Mouse (Mus musculus) midbrain, postnatal 0 days (tissue): ENCODE results near the gene Fam185a. TPM values are rescaled to one million over a fixed set of nuclear protein-coding genes. Genes with fewer than 3 reads are reported as not detected.

Experiments used
- ATAC-seq: fragments of 200-750 bp; cut with Nextera tagmentation; 2 replicates; pipeline ENCODE4 v1.8.0; 2017; ENCODE audit warnings: moderate number of reproducible peaks, mild to moderate bottlenecking, moderate TSS enrichment, moderate library complexity; ENCODE audit not compliant: low FRiP score
- DNase-seq: peaks from one replicate; pipeline ENCODE4 v3.0.0-alpha.2; 2015; ENCODE audit warnings: low spot score
- H3K27ac ChIP-seq: fragments of 300-500 bp; sonication (generic); 2 replicates; pipeline ENCODE4 v1.5.1; 2014; ENCODE audit warnings: low read depth, mild to moderate bottlenecking, low read length, mixed read lengths
- H3K27me3 ChIP-seq: fragments of 300-500 bp; sonication (generic); 2 replicates; pipeline ENCODE4 v1.6.1; 2014; ENCODE audit warnings: low read length, control low read depth, mixed read lengths; ENCODE audit not compliant: insufficient read depth
- H3K36me3 ChIP-seq: fragments of 300-500 bp; sonication (generic); 2 replicates; pipeline ENCODE4 v1.6.1; 2014; ENCODE audit warnings: low read length, control low read depth, mixed read lengths; ENCODE audit not compliant: insufficient read depth
- H3K4me1 ChIP-seq: fragments of 300-500 bp; sonication (generic); 2 replicates; pipeline ENCODE4 v1.6.1; 2014; ENCODE audit warnings: mild to moderate bottlenecking, control low read depth, antibody characterized with exemption, low read length, mixed read lengths; ENCODE audit not compliant: insufficient read depth
- H3K4me2 ChIP-seq: fragments of 300-500 bp; sonication (generic); 2 replicates; pipeline ENCODE4 v1.6.1; 2014; ENCODE audit warnings: low read depth, mild to moderate bottlenecking, low read length, mixed read lengths; ENCODE audit not compliant: poor library complexity, severe bottlenecking
- H3K4me3 ChIP-seq: fragments of 300-500 bp; sonication (generic); 2 replicates; pipeline ENCODE4 v1.5.1; 2014; ENCODE audit warnings: low read depth, mild to moderate bottlenecking, low read length, moderate library complexity
- H3K9ac ChIP-seq: fragments of 300-500 bp; sonication (generic); replicated peaks from 2 replicates; pipeline ENCODE4 v1.6.1; 2014; ENCODE audit warnings: mild to moderate bottlenecking, low read length, moderate library complexity, mixed read lengths; ENCODE audit not compliant: poor library complexity, severe bottlenecking
- H3K9me3 ChIP-seq: fragments of 300-500 bp; sonication (generic); 2 replicates; pipeline ENCODE4 v1.6.1; 2016; ENCODE audit warnings: low read length, control low read depth
- CTCF ChIP-seq: IDR thresholded peaks from 2 replicates; pipeline ENCODE4 v1.5.1; 2016; ENCODE audit warnings: antibody characterized with exemption, mild to moderate bottlenecking
- WGBS: fragments of 180-500 bp; shearing (Covaris S2); extraction: QIAGEN DNeasy Blood & Tissue Kit; methylation state at CpG from one replicate; pipeline ENCODE4 v1.1.7; 2014; 5-methylcytosine and 5-hydroxymethylcytosine counted together
- polyA plus RNA-seq: library from polyadenylated mRNA; unstranded; fragments of >200 nt; fragmentation: Nextera tagmentation; extraction: Ambion mirVana; gene quantifications from 2 replicates; pipeline ENCODE4 v1.2.1, GENCODE M21; 2015
- total RNA-seq: library from RNA; depleted of rRNA; stranded (reverse); fragments of >200 nt; gene quantifications from 2 replicates; pipeline ENCODE4 v1.2.3, GENCODE M21; 2014

The Fam185a gene
- total and polyA plus RNA-seq, 2 experiments from 2014 or later, result 10.1 to 13.2 TPM

- no peak overlapping the region for H3K27ac ChIP-seq
- H3K4me2 ChIP-seq, result no peak overlapping the region
- H3K27me3 ChIP-seq, result no peaks in the 10 kb centered on the region
- H3K4me1 ChIP-seq, result no peaks in the 10 kb centered on the region
- no peaks in the 10 kb centered on the region for H3K36me3 ChIP-seq
- H3K4me3 ChIP-seq, result no peak overlapping the region
- WGBS, result 38% methylated on average over 10 of the region's 10 CpGs
- ATAC-seq (no peak), DNase-seq (no peak)
- no peak overlapping the region for H3K9ac ChIP-seq
- no peaks in the 10 kb centered on the region for H3K9me3 ChIP-seq
- TF ChIP-seq CTCF, result no peak
Observed at GRCm38 (mm10) chr5:21513363-21513762, 88.6 kb downstream of the Fam185a start.

- H3K4me3 ChIP-seq, result no peak overlapping the region
- no peak for TF ChIP-seq CTCF
- no peak for DNase-seq
- no peaks in the 10 kb centered on the region for H3K4me1 ChIP-seq
- H3K9ac ChIP-seq, result no peak overlapping the region
- H3K27me3 ChIP-seq, result no peaks in the 10 kb centered on the region
- no peak overlapping the region for H3K4me2 ChIP-seq
- no peak for ATAC-seq
- WGBS, result 93% methylated on average over 2 of the region's 2 CpGs
- H3K27ac ChIP-seq, result no peak overlapping the region
- no peaks in the 10 kb centered on the region for H3K36me3 ChIP-seq
- no peaks in the 10 kb centered on the region for H3K9me3 ChIP-seq
Observed at GRCm38 (mm10) chr5:21517562-21517961, 92.8 kb downstream of the Fam185a start.

DNA sequence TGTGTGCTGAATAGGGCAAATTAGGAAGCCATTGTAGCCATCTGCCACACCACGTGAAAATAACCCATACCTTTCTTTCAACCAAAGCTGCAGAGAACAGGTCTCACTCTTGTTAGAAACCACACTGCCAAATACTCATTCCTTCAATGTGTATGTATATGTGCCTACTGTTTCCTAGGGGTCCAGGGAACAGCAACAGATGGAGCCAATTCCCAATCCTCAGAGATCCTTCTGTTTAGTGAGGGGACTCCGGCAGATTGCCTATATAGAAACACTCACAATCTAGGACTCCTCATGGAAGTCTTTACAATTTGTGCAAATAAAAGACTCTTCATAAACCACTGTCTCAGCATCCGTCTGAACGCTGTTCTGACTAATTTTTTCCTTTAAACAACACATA is 93.4 kb downstream of the Fam185a start:
- H3K4me2 ChIP-seq, result no peak overlapping the region
- H3K4me3 ChIP-seq, result no peak overlapping the region
- no peak overlapping the region for H3K27ac ChIP-seq
- H3K9me3 ChIP-seq, result no peaks in the 10 kb centered on the region
- no peaks in the 10 kb centered on the region for H3K4me1 ChIP-seq
- H3K36me3 ChIP-seq, result no peaks in the 10 kb centered on the region
- H3K27me3 ChIP-seq, result no peaks in the 10 kb centered on the region
- ATAC-seq, result no peak
- TF ChIP-seq CTCF, result no peak
- no peak overlapping the region for H3K9ac ChIP-seq
- WGBS, result 79% methylated on average over 4 of the region's 4 CpGs
- DNase-seq, result peak; percentile 11

DNA sequence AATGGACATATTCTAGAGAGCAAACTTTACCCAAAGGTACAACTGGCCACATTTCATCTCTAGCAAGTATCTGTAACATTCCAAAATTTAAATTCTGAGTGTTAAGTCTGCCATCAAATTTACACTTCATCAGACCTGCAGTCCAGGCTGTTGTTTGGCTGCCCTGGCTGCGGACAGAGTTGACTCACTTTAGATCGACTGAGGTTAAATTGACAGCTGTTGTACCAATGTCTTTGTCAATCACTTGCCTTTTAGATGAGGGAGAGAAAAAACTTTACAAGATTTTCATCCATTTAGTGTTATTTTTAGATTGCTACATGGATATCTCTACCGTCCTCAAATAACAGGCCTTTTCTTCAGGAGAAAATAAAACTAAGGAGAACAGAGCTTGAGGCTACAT is 94.4 kb downstream of the Fam185a start:
- no peak for ATAC-seq
- WGBS, result 88% methylated on average over 3 of the region's 3 CpGs

GRCm38 (mm10) chr5:21526835-21527485 is 102.2 kb downstream of the Fam185a start:
- Histone ChIP-seq H3K9ac (no peak overlapping the region), H3K9me3 (no peaks in the 10 kb centered on the region), H3K4me2 (no peak overlapping the region), H3K36me3 (no peaks in the 10 kb centered on the region), H3K27ac (no peak overlapping the region), H3K4me1 (no peaks in the 10 kb centered on the region), H3K4me3 (no peak overlapping the region), H3K27me3 (no peaks in the 10 kb centered on the region)
- no peak for TF ChIP-seq CTCF
- 17% methylated on average over 11 of the region's 11 CpGs for WGBS
- ATAC-seq (no peak), DNase-seq (no peak)

More for the DNA sequence above, 94.4 kb downstream of the Fam185a start:
- DNase-seq, result no peak
- Histone ChIP-seq H3K27me3 (no peaks in the 10 kb centered on the region), H3K27ac (no peak overlapping the region), H3K36me3 (no peaks in the 10 kb centered on the region), H3K4me1 (no peaks in the 10 kb centered on the region), H3K9ac (no peak overlapping the region), H3K4me3 (no peak overlapping the region), H3K4me2 (no peak overlapping the region), H3K9me3 (no peaks in the 10 kb centered on the region)
- TF ChIP-seq CTCF, result no peak

DNA sequence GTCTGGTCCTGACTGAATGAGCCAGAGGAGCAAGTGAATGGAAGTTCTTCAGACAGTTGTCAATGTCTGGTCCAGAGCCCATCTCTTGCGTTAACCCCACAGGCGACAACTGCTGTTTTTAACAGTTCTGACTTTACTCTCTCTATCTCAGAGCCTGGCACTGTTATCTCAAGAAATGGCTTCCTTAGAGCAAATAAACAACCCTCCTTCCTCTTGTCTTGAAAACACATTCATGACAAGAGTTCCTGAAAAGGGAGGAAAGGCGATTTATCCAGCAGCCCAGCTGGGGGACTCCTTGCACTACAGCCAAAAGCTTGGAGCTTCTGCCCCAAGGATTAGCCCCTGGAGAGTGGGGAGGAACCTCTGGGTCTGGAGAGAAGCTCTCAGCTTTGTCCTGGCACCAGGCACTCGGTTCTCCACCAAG is 102.7 kb downstream of the Fam185a start:
- no peak for TF ChIP-seq CTCF
- H3K9me3 ChIP-seq, result no peaks in the 10 kb centered on the region
- H3K9ac ChIP-seq, result no peak overlapping the region
- H3K4me3 ChIP-seq, result no peak overlapping the region
- 28% methylated on average over 4 of the region's 4 CpGs for WGBS
- H3K4me2 ChIP-seq, result no peak overlapping the region
- no peak overlapping the region for H3K27ac ChIP-seq
- no peaks in the 10 kb centered on the region for H3K27me3 ChIP-seq
- DNase-seq (no peak), ATAC-seq (no peak)
- H3K4me1 ChIP-seq, result no peaks in the 10 kb centered on the region
- H3K36me3 ChIP-seq, result no peaks in the 10 kb centered on the region
